Mouse (Mus musculus): ENCODE measurements around the gene Tcf3. TPM values are rescaled to one million over a fixed set of nuclear protein-coding genes. Genes with fewer than 3 reads are reported as not detected.
A peak's percentile ranks its signal among the peaks of the same experiment; 100 is the strongest.

Gene Tcf3
- polyA plus RNA-seq, 1 experiment from 2014 or later = 83.7 TPM

DNA sequence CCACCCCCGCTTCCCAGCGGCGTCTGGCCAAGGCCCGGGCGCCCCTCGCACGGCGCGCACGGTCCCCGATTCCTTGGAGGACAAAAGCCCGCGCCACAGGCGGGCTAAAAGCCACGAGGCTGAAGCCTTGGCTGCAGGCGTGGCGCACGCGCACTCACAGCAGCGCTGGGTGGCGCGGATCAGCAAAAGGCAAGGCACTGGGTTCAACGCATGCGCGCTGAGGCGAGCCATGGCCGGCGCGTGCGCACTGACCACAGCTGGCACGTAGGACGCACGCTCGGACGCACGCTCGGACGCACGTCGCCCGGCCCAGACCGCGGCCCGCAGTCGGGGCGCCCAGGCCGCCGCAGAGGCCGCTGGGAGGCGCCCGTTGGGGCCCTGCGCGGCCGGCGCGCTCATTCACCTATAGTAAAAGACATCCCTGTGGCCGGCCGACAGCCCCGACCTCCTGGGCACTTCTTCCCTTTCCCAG, 34.7 kb downstream of the Tcf3 start:
- Histone ChIP-seq H3K9ac (ENCODE audit: low read depth, low read length) (peak overlapping the region; percentile 91), H3K9me3 (replicated peaks; ENCODE audit: low read length) (no peaks in the 10 kb centered on the region), H3K4me1 (replicated peaks; ENCODE audit: insufficient read depth, low read length) (peaks cover 14% of the 10 kb centered on the region), H3K36me3 (ENCODE audit: insufficient read depth, low read length) (peaks cover 34% of the 10 kb centered on the region), H3K27ac (peak overlapping the region; percentile 98), H3K4me3 (replicated peaks; ENCODE audit: low read depth, low read length) (peak overlapping the region; percentile 75), H3K27me3 (ENCODE audit: insufficient read depth, low read length) (no peaks in the 10 kb centered on the region), H3K4me2 (ENCODE audit: low read length) (peak overlapping the region; percentile 83)
- DNase-seq (ENCODE audit: low spot score) (peak; percentile 98), ATAC-seq (replicated peaks; ENCODE audit: low FRiP score, low read depth) (peak; percentile 83)
- WGBS = under 1% methylated on average over 58 of the region's 59 CpGs
- TF ChIP-seq CTCF (IDR thresholded peaks at IDR 0.05; ENCODE audit: low read depth) = no peak

GRCm38 (mm10) chr10:80398174-80398535, 35.3 kb downstream of the Tcf3 start:
- no peak for ATAC-seq (replicated peaks; ENCODE audit: low FRiP score, low read depth)
- peak overlapping the region; percentile 83 for H3K4me2 ChIP-seq (ENCODE audit: low read length)
- whole genome bisulfite sequencing = 0% methylated on average over 1 of the region's 1 CpGs
- no peaks in the 10 kb centered on the region for H3K27me3 ChIP-seq (ENCODE audit: insufficient read depth, low read length)
- H3K4me1 ChIP-seq (replicated peaks; ENCODE audit: insufficient read depth, low read length) = peaks cover 14% of the 10 kb centered on the region
- peaks cover 30% of the 10 kb centered on the region for H3K36me3 ChIP-seq (ENCODE audit: insufficient read depth, low read length)
- peak overlapping the region; percentile 98 for H3K27ac ChIP-seq
- peak; percentile 38 for DNase-seq (ENCODE audit: low spot score)
- H3K9me3 ChIP-seq (replicated peaks; ENCODE audit: low read length) = no peaks in the 10 kb centered on the region
- no peak for TF ChIP-seq CTCF (IDR thresholded peaks at IDR 0.05; ENCODE audit: low read depth)
- peak overlapping the region; percentile 91 for H3K9ac ChIP-seq (ENCODE audit: low read depth, low read length)
- H3K4me3 ChIP-seq (replicated peaks; ENCODE audit: low read depth, low read length) = peak overlapping the region; percentile 75

GRCm38 (mm10) chr10:80397524-80398173, 35.8 kb downstream of the Tcf3 start:
- Histone ChIP-seq H3K9ac (ENCODE audit: low read depth, low read length) (peak overlapping the region; percentile 91; the same call in 1 of the 2 replicates), H3K4me1 (replicated peaks; ENCODE audit: insufficient read depth, low read length) (peaks cover 14% of the 10 kb centered on the region), H3K4me2 (ENCODE audit: low read length) (peak overlapping the region; percentile 83), H3K27me3 (ENCODE audit: insufficient read depth, low read length) (no peaks in the 10 kb centered on the region), H3K4me3 (replicated peaks; ENCODE audit: low read depth, low read length) (peak overlapping the region; percentile 75), H3K9me3 (replicated peaks; ENCODE audit: low read length) (no peaks in the 10 kb centered on the region), H3K27ac (peak overlapping the region; percentile 98), H3K36me3 (ENCODE audit: insufficient read depth, low read length) (peaks cover 30% of the 10 kb centered on the region)
- WGBS = 29% methylated on average over 8 of the region's 8 CpGs
- no peak for TF ChIP-seq CTCF (IDR thresholded peaks at IDR 0.05; ENCODE audit: low read depth)
- DNase-seq (ENCODE audit: low spot score) (no peak), ATAC-seq (replicated peaks; ENCODE audit: low FRiP score, low read depth) (no peak)

DNA sequence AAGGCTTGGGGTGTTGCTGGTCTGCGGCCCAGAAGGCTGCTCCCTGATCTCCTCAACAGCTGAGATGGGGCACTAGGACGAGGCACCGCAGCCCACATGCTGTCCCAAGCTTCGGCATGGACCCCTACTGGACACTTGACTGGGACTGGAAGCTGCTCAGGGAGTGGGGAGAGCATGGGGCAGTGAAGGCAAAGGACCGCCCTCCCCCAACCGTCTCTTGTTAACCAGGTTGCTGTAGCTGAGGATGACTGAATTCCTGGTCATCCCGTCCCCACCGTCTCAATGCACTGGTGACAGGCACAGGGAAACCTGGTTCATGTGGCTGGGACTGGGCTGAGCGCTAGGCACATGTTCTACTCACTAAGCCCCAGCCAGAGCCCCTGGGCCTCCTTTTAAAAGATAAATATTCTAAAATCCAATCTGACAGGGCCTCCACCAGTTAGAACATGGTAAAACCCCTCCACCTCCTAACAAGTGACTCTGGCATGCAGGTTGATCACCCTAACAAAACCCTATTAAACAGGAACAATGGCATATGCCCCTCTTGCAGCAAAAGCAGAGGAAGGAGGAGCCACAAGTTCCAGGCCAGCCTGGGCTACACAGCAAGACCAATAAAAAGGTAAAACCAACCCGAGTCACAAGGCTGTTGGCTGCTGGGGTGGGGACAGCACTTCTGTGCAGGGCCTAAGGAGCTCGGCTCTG, 36.5 kb downstream of the Tcf3 start:
- Histone ChIP-seq H3K4me2 (ENCODE audit: low read length) (peak overlapping the region; percentile 83; the same call in 1 of the 2 replicates), H3K9ac (ENCODE audit: low read depth, low read length) (peak overlapping the region; percentile 91; the same call in 1 of the 2 replicates), H3K27me3 (ENCODE audit: insufficient read depth, low read length) (no peaks in the 10 kb centered on the region), H3K4me1 (replicated peaks; ENCODE audit: insufficient read depth, low read length) (peaks cover 14% of the 10 kb centered on the region), H3K9me3 (replicated peaks; ENCODE audit: low read length) (no peaks in the 10 kb centered on the region), H3K4me3 (replicated peaks; ENCODE audit: low read depth, low read length) (no peak overlapping the region), H3K36me3 (ENCODE audit: insufficient read depth, low read length) (peaks cover 33% of the 10 kb centered on the region), H3K27ac (peak overlapping the region; percentile 98; the same call in 1 of the 2 replicates)
- DNase-seq (ENCODE audit: low spot score) (no peak), ATAC-seq (replicated peaks; ENCODE audit: low FRiP score, low read depth) (no peak)
- WGBS = 83% methylated on average over 11 of the region's 11 CpGs
- TF ChIP-seq CTCF (IDR thresholded peaks at IDR 0.05; ENCODE audit: low read depth) = no peak

- no peak overlapping the region for H3K4me2 ChIP-seq (ENCODE audit: low read length)
- no peaks in the 10 kb centered on the region for H3K9me3 ChIP-seq (replicated peaks; ENCODE audit: low read length)
- no peak overlapping the region for H3K4me3 ChIP-seq (replicated peaks; ENCODE audit: low read depth, low read length)
- no peak overlapping the region; the same call in 1 of the 2 replicates for H3K27ac ChIP-seq
- ATAC-seq (replicated peaks; ENCODE audit: low FRiP score, low read depth) = no peak
- peaks cover 10% of the 10 kb centered on the region for H3K4me1 ChIP-seq (replicated peaks; ENCODE audit: insufficient read depth, low read length)
- H3K27me3 ChIP-seq (ENCODE audit: insufficient read depth, low read length) = no peaks in the 10 kb centered on the region
- DNase-seq (ENCODE audit: low spot score) = no peak
- peaks cover 43% of the 10 kb centered on the region for H3K36me3 ChIP-seq (ENCODE audit: insufficient read depth, low read length)
- no peak overlapping the region for H3K9ac ChIP-seq (ENCODE audit: low read depth, low read length)
- TF ChIP-seq CTCF (IDR thresholded peaks at IDR 0.05; ENCODE audit: low read depth) = no peak
- WGBS = 94% methylated on average over 35 of the region's 35 CpGs
These were observed 38.3 kb downstream of the Tcf3 start for GRCm38 (mm10) chr10:80395025-80395627.

DNA sequence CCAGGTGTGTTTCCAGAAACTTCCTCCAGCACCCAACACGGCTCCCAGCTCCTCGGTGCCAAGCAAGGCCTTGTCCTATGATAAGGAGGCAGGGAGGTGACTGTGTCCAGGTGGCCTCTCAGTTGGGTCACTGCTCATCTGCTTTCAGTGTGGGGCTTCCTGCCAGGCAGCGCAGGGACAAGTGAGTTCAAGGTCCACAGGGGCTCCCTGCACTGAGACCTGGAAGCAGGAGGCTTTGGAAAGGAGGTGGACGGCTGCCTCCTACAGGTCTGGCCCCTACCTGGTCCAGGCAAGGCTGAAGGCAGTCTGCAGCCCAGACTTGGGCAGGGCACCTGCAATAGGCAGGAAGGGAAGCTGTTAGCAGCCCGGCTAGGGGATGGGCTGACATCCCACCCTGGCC, 40.8 kb downstream of the Tcf3 start:
- H3K9me3 ChIP-seq (replicated peaks; ENCODE audit: low read length) = no peaks in the 10 kb centered on the region
- no peak overlapping the region for H3K4me2 ChIP-seq (ENCODE audit: low read length)
- H3K36me3 ChIP-seq (ENCODE audit: insufficient read depth, low read length) = peaks cover 43% of the 10 kb centered on the region
- no peak for DNase-seq (ENCODE audit: low spot score)
- peak; percentile 25; the same call in 1 of the 2 replicates for TF ChIP-seq CTCF (IDR thresholded peaks at IDR 0.05; ENCODE audit: low read depth)
- H3K4me1 ChIP-seq (replicated peaks; ENCODE audit: insufficient read depth, low read length) = peaks cover 8% of the 10 kb centered on the region
- no peak overlapping the region for H3K4me3 ChIP-seq (replicated peaks; ENCODE audit: low read depth, low read length)
- H3K27me3 ChIP-seq (ENCODE audit: insufficient read depth, low read length) = no peaks in the 10 kb centered on the region
- no peak overlapping the region for H3K9ac ChIP-seq (ENCODE audit: low read depth, low read length)
- 91% methylated on average over 5 of the region's 5 CpGs for WGBS
- ATAC-seq (replicated peaks; ENCODE audit: low FRiP score, low read depth) = no peak; the same call in 1 of the 2 replicates
- no peak overlapping the region for H3K27ac ChIP-seq
